Mouse (Mus musculus): ENCODE measurements at regions not wholly inside any gene's neighbourhood (a gene's known extent, or its start where the extent isn't known, plus 50 kb on each side); places are given as distances from the start of the nearest gene placed in this dataset.

- DNase-seq (ENCODE audit: low read depth, low spot score): no peak
Measured at GRCm38 (mm10) chr2:170294657-170295056, 133.0 kb downstream of the Bcas1 start.

DNA sequence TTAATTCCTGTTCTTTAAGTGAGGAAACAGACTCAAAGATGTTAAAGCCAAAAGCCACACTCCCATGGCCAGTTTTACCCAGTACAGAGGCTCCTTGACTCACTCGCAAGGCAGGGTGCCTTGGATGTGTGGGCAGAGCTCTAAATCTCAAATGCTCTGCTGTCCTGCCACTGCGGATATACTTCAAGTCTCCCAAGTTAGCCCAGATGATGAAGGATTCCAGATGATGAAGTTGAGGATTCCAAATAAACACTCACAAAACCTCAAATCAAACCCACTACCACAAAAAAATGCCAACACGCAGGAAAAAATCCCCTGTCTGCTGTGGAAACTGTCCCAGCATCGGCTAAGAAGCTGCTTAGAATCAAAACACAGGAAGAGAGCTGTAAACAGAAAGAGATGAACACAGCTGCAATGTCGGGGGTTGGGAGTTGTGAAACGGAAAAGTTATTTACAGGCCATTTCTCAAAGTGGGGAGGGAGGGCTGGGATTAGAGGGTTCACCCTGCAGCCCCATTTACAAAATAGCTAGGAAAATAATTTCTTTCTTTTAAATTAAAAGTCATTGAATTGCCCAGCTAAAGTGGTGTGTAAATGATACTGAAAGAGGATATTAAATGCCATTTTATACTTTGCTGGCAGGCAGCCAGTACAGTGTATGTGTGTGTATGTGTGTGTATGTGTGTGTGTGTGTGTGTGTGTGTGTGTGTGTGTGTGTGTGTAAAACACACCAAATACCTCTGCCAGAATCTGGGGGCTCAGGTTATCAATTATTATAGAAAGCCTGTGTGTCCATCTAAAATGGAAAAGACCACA, 135.6 kb downstream of the Bcas1 start:
- DNase-seq (ENCODE audit: low read depth, low spot score): peak; percentile 59

GRCm38 (mm10) chr2:170289378-170289960, 138.2 kb downstream of the Bcas1 start:
- DNase-seq (ENCODE audit: low read depth, low spot score): no peak

DNA sequence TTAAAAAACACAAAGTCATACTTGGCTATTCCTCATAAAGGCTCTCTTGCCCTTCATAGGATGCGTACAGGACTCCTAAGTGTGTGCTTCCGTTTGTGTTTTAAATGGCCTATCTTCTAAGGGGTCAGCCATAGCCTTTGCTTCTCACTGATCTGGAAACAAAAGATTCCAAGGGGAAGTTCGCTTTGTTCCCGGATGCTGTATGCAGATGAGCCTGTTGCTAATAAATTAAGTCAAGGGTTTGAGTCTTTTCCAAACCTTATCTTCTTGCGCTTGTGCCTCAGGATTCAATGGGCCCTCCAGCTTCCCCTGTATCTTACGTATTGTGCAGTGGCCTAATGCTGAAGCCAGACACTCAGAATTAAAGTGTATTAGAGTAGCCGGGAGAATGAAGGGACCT, 138.9 kb downstream of the Bcas1 start:
- no peak for DNase-seq (ENCODE audit: low read depth, low spot score)

DNA sequence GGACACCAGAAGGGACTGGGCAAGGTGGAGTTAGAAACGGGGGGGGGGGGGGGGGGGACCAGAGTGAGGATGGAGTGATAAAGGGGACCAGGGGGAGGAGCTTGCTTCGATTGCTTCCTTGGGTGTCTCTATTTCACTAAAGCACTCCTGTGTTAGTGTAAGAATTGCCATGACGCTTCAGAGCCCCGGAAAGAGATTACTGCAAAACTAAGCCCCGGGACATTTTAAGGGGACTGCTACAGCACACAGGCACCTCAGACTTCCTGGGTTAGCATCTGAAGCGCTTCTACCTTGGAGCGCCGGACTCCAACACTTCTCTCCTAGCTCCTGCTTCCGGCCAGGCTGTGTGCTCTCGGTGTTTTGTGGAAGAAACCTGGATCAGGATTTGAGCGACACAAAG, 139.4 kb downstream of the Bcas1 start:
- DNase-seq (ENCODE audit: low read depth, low spot score): no peak

DNA sequence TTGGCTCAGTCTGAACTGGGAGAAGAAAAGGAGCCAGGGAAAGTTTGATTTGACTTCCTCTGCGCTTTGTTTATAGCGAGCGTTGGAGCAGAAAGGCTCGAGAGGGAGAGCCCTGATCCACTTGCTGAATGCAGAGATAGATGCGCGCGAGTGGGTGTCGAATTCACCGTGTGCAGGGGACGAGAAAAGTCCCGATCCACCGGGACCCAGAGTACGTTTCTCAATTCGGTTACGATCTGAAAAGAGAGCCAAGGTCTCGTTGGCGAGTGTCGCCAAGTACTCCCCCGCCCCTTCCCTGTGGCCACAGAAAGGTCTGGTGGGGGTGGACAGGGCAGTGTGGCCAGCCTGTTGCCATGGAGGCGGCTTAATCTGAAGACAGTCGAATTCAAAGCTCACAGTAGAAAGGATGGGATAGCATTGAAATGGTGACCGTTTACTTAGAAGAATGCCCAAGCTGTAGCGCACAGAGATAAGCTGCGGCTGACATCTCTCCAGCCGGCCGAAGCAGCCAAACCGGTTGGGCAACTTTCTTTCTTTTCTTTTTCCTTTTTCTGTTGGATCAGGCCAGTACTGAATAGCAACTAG, 139.5 kb upstream of the Zfp217 start:
- DNase-seq (ENCODE audit: low read depth, low spot score): no peak

DNA sequence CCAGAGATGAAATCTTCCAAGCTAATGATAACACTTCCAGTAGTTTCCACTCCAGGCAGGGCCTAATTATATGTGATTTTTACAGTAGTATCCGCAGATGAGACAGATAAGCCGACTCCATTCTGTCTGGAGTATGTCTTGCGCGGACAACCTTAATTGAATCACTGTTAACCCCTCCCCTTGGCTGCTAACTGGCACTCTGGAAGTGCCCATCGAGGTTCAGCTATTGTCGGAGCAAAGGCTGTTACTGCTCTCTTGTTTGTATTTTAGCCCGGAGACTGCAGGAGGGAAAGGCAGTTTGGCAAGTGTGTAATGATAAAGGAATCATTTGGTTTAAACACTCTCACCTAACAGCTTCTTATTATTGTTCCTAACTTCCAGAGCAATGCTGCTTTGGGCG, 138.9 kb upstream of the Zfp217 start:
- DNase-seq (ENCODE audit: low read depth, low spot score): no peak

GRCm38 (mm10) chr2:170282463-170282862, 134.6 kb upstream of the Zfp217 start:
- DNase-seq (ENCODE audit: low read depth, low spot score): no peak

- no peak for DNase-seq (ENCODE audit: low read depth, low spot score)
Measured at GRCm38 (mm10) chr2:170281311-170282008, 133.6 kb upstream of the Zfp217 start.

- no peak for DNase-seq (ENCODE audit: low read depth, low spot score)
Measured at GRCm38 (mm10) chr2:170280733-170281132, 132.8 kb upstream of the Zfp217 start.

DNA sequence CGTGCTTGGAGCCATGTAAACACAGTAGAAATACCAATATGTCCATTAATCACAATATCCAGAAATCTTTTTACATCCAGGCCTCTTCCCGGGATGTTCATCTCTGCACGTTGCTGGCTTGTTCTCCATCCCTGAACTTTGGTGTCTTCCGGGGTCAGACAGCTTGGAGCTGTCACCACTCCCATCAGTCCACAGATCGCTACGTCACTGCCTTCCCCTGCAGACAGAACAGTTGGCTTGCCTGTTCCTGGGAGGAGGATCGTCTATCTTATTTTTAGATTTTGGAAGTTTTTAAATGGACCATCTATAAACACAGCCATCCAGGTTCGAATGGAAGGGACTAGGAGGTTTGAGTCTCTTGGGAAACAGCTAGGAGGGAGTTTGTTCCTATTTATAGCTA, 130.0 kb upstream of the Zfp217 start:
- no peak for DNase-seq (ENCODE audit: low read depth, low spot score)

- no peak for DNase-seq (ENCODE audit: low read depth, low spot score)
Measured at GRCm38 (mm10) chr2:170277182-170277767, 129.4 kb upstream of the Zfp217 start.

DNA sequence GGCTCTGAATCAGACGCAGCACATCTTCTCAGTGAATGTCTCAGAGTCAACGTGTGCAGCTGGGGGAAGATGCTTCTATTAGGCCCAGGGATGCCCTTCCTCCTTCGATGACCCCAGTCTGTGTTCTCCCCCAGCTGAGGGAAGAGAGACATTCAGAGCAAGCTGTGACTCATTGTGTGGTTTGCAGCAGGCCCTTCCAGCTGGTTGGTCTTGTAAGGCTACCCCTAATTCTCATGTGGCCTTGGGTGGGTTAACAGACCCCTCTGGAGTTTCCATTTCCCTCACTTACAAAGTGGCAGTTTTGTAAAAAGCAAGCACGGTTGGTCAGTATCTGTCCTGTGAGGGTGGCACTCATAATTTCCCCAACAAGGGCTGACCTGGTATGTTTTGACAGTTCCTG, 127.8 kb upstream of the Zfp217 start:
- DNase-seq (ENCODE audit: low read depth, low spot score): no peak

- DNase-seq (ENCODE audit: low read depth, low spot score): no peak
Measured at GRCm38 (mm10) chr2:170269926-170270577, 122.1 kb upstream of the Zfp217 start.

DNA sequence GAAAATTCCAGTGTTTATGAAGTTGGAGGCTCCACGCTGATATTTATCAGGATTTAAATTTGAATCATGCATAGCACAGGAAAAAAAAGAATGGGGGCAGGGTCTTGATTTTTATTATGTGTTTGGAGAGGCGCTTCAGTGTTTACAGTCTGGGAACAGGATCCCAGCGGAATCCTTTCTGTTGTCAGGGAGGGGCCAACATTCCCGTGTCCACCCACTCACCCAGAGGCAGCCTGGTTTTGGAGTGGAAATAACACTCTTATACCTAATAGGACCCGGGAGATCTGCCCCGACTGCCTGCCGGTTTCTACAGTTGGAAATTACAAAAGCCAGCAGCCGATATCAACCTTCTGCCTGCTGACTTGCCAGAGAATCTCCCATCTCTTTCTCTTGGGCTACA, 120.2 kb upstream of the Zfp217 start:
- DNase-seq (ENCODE audit: low read depth, low spot score): no peak

DNA sequence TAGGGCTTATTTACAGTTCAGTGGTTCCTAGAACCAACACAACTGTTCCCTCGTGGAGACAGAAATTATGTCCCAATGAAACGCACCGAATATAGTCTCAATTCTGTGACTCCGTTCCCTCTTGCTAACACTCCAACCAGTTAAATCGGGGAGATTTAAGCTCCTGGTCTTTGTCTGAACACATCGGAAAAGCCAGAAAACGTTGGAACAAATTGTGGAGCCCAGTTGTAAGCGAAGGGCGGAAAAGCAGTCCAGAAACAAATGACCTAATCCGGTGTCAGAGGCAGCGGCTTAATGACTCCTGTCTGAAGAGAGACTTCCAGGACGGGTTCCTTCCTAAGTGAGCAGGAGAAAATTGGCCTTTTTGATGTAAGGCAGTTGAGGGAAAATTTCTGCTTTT, 119.2 kb upstream of the Zfp217 start:
- DNase-seq (ENCODE audit: low read depth, low spot score): no peak

- peak; percentile 47 for DNase-seq (ENCODE audit: low read depth, low spot score)
Measured at GRCm38 (mm10) chr2:170266407-170267101, 118.7 kb upstream of the Zfp217 start.

DNA sequence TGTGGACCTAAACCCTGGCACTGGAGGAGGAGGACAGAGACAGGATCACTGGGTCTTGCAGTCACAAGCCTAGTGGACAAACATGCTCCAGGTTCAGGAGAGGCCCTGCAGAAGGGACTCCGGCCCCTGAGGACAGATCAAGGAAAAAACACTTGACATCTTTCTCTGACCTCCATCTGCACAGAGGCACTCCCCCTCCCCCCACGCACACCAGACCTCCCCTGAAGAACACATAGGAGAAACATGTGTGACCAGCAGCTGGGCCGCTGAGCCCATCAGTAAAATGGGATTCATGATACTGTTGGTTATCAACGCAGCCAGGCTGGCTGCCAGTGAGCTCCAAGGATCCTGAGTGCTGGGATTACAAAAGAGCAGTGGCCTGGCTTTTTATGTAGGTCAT, 115.7 kb upstream of the Zfp217 start:
- no peak for DNase-seq (ENCODE audit: low read depth, low spot score)

- no peak for DNase-seq (ENCODE audit: low read depth, low spot score)
Measured at GRCm38 (mm10) chr2:170261191-170261590, 113.3 kb upstream of the Zfp217 start.

DNA sequence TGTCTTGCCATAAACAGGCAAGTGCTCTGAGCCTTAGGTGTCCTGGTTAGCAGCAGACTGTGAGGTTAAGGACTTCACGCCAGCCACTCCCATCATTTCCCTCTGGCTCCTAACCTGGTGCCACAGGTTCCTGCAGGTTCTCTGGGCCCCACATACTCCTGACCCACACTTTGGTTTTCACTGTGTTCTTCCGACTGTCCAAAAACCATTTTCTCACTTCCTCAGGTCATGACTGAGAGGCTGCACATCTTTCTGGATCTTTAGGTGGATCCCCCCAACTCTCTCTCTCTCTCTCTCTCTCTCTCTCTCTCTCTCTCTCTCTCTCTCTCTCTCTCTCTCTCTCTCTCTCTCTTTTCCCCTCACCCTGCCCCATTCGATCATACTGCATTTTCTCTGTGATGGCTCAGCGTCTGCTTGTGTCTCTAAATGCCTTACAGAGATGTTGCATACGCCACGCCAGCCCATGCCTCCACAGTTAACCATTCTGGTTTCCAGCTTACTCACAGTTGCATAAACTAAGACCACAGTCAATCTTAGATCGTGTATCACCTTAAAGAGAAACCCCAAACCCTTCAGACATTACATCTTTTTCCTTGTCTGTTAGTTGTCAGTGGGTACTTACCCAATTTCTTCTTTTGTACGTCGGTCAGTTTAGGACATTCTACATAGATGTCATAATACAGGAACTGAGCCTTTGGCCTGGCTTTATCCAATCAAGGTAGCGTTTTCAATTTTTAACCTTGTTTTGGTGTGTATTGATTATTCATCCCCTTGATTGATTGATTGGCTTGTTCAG, 112.0 kb upstream of the Zfp217 start:
- DNase-seq (ENCODE audit: low read depth, low spot score): no peak
